Mouse (Mus musculus) c-Kit-positive CD71-positive TER-119-positive erythroid progenitor cells, embryonic 14.5 days (primary cell): ENCODE measurements around the gene Fuom.

Experiments used
- DNase-seq: peaks from one replicate; pipeline ENCODE4 v3.0.0-alpha.2; 2013; ENCODE audit warnings: low spot score

Gene Fuom

DNA sequence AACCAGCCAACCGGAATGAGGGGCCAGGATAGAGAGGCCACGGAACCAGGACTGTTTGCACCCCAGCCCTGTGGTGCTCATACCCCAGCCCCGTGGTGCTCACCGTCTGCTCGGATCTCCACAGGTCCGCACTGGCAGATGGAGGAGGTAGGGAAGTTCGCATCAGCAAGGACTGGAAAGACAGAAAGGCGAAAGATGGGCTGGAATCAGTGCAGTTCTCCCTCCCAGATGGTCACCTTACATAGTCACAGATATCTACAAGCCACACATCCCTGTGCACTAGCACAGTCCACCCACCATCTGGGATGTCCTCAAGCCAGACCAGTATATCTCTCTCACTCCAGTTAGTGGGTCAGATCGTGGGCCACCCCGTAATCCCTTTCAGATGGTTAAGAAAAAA is 743 bp downstream of the Fuom start:
- DNase-seq = no peak

DNA sequence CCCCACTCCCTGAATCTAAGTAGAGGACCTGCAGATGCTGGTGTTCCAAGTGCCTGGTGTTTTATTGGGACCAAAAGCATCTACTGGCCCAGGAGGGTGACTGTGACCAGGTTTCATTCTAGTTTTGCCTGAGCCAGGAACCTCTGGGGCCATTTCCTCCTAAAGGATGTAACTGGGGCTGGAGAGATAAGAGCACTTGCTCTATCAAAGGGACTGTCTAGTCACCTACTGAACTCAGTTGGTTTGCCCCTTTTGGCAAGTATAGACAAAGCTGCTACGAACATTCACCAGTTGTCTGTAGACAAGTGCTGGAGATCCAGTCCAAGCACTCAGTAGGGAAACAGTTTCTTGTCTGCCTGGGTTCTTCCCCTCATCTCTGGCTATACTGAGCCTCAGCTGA is 3.8 kb downstream of the Fuom start:
- no peak for DNase-seq

DNA sequence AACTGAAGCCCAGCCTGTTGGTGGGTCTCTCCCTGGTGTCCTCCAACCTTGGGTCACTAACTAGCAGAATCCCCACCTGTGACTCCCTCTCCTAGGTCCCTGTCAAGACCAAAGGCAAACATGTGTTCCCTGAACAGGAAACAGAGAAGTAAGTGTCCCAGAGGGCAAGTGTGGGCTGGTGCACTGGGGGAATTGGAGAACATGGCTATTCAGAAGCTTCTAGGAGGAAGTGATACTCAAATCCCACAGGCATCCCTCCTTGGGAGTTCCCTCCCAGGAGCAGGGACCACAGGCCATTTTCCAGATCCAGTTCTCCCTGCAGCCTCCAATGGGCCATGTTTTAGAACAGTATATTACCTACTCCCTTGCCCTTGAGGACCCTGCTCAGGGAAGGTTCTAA is 6.2 kb downstream of the Fuom start:
- no peak for DNase-seq

DNA sequence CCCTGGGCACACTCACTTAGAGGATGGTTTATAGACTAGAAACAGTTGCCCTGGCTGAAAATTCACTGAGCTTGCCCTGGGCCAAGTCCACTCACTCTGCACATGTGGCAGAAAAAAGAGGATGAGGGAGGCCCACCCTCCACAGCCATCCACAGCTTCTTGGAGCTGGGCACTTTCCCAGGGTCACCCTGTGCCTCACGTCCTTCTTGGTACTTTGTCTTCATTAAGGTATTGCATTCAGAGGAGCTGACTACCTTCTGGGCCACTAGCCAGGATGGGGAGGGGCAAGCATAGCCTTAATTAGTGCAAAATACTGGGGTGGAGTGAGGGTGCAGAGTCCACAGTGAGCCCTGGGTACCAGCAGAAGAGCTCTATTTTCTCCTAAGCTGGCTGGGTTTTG is 6.7 kb downstream of the Fuom start:
- DNase-seq = no peak

DNA sequence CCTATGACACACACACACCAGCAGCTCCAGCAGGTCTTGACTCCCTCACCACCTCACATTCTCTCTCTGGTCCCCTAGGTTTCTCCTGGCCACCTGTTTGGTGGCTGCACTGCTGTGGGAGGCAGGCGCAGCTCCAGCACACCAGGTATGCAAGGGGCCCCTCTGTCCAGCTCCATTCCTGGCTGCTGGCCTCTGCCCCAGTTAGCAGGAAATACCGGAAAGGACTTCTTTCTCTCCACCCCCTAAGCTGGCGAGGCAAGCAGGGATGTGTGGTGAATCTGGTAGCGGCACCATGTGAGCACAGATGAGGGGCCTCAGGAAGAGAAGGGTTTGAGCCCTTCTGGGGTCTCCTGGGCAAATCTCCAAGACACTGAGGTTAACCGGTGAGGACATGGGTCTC is 7.3 kb downstream of the Fuom start:
- DNase-seq = no peak

DNA sequence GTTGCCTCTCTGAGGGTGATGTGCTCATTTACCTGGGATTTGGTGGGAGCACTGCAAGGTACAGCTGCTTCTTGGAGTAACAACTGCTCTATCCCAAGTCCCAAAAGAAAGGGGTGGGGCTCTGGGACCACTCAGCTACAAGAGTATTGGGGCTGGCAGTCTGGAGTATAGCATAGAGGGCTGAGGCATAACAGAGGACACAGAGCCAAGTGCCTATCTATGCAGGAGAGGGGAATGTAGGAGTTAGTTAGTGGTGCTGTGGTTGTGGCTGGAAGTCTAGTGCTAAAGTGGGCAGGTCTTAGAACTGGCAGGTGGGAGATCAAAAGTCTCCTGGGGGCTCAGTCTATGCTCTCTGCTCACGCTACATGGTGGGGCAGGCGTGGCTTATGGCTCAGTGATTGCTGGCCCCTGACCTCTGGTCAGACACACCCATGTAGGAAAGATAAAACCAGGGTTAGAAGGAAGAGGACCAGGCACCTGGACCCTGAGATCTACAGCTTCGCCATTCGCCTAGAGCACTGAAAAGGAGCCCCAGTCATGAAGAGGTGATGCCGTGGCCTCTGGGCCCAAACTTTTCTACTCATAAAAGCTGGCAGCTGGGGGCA is 9.2 kb downstream of the Fuom start, which contains the start of gene Prap1:
Gene Prap1 (plus strand): TSS at position 472 of the 605 bp plus-strand sequence.
- no peak for DNase-seq

DNA sequence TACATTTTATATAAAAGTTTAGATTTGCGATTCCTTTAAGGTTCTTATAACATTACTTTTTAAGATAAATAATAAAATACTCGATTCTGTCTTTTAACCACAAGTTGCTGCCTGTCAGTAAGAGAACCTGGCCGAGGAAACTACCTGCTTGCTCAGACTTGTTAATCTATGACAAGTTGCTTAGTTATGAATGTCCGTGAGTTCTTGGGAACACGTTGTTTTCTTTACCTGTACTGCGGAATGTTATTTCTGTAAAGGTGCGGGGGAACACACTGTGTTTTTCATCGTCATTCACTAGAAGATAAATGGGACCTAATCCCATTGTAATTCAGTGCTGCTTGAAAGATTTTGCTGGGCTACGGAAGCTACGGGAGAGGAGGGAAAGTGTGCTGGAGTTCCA is 11.6 kb downstream of the Fuom start:
- no peak for DNase-seq

DNA sequence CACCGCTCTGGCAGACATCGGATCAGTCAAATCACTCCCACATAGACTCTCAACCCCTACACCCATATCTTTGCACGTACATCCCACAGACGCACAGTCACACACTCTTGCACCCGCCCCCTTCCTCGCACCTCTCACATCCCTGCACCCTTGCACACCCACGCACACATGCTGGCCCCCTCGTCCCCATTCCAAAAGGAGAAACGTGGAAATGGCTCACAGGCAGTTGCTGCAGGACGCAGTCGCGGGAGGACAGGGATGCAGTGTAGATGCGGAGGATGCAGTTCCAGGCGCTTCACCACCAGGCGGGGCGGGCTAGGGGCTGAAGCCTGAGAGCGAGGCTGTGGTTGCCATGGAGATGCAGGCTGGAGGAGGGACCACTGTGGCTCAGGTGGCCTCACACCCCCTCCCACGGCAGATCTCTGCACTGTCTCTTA is 20.0 kb downstream of the Fuom start, which contains the start of gene Caly:
Gene Caly (minus strand): TSS at position 307 of the 437 bp plus-strand sequence.
- no peak for DNase-seq

DNA sequence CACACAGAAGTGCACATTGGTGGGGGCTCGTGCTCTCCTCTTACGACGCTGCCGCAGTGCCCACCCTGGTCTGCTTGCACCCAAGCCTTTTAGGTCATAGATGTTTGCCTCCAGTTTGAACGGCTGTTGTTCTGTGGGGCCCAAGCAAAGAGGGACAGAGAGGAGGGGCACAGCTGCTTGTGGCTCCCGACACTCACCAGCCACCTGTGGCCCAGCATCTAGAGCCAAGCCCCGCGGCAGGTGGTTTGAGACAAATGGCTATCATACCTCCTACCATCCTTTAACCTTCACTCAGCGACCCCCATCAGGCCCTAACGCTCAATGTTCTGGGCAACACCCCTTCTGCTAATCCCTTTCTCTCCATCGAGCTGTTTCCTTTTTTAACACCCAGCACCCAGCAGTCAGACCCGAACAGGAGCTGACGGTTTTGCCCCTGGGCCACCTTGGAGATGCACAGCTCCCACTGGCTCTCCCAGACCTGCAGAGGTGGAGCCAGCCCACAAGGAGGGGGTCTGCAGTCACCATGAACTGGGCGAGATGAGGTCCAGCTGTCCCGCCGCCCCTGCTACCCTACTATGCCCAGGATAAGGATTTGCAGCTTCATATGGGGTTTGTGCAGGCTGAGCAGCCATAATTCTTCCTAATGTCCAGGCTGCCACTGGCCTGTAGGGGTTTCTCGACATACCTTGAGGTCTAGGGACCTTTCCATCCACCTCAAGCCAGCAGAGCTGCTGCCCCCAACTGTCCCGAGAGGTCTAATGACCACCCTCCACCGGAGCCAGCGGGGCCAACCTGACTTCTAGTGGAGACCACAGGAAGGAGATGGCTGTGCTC is 20.6 kb downstream of the Fuom start:
- DNase-seq = no peak

DNA sequence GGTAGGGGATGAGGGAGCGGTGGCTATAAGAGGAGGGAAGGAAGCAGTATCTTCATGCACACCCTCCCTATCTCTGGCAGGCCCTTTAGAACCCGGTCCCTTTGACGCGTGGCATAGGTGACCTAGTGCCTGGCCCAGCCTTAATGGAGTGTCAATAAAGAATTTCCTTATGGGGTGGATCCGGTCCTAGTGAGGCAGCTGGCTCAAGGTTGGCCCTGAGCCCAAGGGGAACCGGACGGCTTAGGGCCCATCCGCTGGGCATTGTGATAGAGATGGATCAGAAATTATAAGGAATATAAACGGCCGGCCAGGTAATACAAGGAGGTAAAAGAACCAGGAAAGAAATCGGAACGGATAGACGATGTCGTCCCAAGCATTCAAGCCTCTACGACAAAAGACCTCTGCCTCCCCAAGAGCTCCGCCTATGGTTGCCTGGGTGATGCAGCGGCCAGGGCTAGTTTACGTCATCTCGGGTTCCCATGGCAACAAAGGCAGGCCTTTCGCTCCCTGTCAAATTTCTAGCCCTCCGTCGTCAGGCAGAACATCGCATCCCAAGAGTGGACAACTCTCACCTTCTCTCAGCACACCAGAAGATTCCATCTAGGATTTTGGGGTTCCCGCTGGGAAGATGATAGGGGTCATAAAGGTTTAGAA is 21.6 kb downstream of the Fuom start:
- DNase-seq = peak; percentile 26

DNA sequence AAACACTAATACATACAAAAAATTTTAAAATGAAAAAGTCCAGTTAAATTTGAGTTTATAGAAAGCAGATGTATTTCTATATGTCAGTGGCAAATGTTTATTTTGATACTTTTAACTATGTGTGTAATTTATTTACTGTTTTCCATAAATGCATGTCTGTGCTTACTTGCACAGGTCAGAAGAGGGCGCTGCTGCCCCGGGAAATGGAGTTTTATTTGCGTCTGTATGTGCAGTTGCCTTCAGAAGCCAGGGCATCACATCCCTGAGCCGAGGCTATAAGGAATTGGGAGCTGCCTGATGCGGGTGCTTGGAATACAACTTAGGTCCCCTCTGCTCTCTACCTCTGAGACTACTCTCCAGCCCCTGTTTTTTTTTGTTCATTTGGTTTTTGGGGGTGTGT is 23.5 kb downstream of the Fuom start:
- peak; percentile 67 for DNase-seq

DNA sequence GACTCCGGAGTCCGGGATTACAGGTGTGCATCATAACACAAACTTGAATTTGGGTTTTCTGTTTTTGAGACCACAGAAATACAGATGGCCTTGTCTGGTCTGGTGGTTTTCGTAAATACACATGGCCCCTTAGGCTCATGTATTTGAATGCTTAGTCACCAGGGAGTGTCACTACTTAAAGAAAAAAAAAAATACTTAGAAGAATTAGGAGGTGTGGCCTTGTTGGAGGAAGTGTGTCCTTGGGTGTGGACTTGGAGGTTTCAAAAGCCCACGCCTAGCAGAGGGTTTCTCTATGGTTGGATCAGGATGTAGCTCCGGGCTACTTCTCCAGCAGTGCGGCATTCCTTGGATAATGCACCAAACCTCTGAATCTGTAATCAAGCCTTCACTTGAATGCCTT is 24.5 kb downstream of the Fuom start:
- DNase-seq = no peak

DNA sequence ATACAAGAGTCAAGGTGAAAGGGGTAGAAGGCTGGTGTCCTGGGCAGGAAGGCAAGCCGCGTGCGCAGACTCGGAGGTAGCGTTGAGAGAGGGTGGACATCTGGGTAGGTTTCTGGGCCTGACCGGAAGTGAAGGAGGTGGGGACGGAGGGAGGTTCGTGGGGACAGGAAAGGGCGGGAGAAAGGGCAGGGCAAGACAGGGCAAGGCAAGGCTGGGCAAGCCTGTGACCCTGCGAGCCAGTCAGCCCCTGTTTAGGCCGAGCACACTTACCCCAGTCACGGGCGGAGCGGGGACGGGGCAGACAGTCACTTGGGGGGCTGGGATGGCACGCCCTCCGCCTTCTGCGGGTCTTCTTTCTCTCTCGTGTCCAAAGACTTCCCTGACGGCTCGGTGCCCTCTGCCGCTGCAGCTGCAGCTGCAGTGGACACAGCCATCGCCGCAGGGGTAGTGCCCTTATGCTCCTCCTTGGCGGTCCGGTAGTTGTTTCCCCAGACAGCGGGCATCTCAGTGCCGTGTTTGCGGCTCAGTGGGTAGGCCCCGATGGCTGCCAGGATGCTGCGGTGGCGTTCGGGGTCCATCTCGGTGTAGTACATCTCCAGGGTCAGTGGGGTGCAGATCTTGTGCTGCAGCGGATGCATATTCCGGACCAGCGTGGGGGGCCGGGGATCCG is 32.1 kb downstream of the Fuom start:
- DNase-seq = no peak

DNA sequence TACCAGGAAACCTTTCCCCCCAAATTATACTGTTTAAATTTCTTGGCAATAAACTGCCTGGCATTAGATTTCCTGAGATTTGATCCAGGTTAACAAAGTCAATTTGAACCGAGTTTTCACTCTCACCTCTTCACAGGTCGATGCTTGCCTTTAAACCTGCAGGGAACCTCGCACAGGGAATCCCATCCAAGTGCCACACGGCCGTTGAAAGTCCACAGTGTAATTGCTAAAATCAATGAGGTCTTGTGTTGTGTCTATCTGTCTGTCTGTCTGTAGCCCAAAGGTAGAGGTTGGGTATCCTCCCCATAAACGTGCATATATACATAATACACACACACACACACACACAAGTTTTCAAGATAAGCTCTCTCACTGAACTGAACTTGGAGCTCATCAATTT is 34.8 kb downstream of the Fuom start:
- no peak for DNase-seq

DNA sequence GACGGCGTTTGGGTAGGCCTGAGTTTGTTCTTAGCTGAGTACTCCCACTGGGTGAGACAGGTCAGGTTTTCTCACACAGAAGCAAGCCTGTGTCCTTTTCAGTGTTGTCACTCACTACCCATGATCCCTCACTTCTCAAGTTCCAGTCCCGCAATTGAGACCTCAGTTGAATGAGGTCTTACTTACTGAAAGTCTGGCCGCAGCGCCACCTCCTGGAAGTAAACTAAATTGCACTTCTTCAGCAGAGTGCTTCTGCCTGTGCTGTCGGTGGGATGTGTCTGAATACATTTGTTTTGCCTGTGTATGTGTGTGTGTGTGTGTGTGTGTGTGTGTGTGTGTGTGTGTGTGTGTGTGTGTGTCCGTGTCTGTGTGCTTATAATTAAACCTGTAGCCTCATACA is 39.1 kb downstream of the Fuom start:
- peak; percentile 62 for DNase-seq

DNA sequence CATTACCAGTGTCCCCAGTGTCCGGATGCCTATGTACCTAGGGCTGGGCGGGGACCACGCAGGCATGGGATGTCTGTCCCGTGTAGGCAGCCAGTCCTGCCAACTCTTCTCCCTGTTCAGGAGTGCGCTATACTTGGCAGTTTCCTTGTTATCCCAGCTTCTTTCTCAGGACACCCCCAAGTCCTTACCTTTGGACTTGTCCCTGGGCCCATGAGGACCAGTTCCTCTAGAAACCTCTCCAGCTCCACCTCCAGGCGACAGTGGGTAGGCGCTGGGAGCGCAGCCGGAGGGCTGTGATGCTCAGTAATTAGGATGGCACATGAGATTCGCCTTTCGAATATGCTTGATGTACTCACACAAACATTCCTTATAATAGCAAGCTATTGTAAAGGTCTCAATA is 39.9 kb downstream of the Fuom start:
- no peak for DNase-seq

DNA sequence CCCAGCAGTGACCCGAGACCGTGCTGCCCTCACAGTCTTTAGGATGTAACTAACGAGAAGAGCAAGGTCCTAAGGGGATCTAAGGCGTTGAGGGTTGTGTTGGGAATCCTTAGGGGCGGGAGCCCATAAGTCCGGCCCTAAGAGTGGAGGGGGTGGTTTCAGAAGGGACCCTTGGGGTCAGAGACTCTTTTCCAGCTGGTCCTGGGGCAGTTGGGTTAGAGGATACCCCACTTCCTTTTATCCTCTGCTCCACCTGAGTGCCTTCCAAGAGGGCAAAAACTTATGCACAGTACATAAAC is 40.5 kb downstream of the Fuom start:
- no peak for DNase-seq

DNA sequence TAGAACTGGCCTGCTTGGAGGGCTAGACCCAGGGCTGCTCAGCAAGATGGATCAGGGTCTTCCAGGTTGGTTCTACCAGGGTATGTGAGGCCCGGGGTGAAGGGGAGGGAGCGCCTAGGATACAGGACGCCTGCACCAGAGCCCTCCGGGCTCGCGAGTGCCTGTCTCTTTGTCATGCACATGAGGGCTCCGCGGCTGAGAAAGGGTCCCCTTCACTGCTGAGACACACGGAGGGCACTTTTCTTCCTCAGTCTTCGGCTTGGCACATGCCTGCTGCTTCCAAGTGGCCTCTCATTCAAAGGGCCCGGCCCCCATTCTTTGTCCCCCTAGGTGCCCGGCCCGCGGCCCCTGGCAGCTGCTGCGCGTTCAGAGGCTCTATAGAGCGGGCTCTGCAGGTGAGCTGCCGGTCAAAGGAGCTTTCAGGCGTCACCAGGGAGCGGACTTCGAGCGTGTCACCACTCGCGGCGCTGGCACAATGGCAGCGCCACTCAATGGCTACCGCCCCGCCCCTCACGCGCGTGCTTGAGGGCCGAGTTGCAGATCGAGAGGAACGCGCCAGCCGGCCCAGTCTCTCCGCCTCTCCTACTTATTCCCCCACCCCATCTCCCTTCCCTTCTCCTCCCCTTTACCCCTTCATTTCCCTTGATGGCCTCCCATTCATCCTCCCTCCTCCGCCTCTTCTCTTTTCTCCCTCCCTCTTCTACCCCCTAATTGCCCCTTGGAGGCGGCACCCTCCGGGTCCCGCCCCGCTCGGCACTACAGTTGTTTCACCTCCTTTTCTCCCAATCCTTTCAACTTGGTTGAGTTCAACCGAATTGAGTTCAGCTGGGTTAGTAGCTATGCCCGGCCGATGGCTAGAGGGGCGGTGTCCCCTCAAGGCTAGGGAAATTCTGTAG is 41.1 kb downstream of the Fuom start:
- no peak for DNase-seq

DNA sequence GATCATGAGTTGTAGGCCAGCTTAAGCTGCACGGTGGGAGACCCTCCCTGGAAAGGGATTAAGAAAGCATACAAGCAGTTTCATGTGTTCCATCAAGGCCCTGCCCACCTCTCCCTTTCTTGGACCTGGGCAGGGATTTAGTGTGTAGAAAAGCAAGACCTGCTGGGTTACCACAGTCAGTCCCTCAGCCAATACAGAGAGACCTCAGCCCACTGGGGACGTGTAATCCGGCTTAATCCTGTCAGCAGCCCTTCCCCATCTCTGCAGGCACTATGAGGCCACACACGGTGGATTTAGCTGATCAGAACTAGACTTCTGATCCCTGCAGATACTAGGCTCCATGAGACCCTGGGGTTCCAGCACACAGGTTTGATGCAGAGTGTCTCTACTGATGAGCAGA is 42.6 kb downstream of the Fuom start:
- no peak for DNase-seq

DNA sequence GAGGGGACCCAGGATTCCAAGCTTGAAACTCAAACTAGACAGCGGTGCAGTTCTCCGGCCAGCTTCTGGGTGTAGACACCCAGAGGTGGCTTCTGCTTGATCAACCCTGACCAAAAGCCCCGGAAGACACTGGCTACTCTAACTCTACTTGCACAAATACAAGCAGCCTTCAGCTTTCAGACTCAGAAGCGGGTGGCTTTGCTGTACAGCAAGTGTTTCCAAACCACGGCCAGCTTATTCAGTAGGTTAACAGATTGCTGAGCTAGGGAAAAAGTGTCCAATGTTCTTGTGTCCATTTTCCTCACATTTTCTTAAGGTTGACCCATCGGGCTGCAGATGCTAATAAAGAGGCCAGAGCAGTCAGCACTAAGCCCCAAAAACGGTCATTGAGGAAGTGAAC is 43.7 kb downstream of the Fuom start:
- no peak for DNase-seq
